Mouse (Mus musculus) liver, postnatal 0 days (tissue): ENCODE measurements around the gene Gtf2a1l.

Source experiments
- CTCF ChIP-seq: sonication (generic); IDR thresholded peaks from 2 replicates; pipeline ENCODE4 v1.5.1; 2016; ENCODE audit warnings: antibody characterized with exemption, low read depth
- EP300 ChIP-seq: IDR thresholded peaks from 2 replicates; pipeline ENCODE4 v1.6.1; 2016; ENCODE audit warnings: antibody characterized with exemption, low read depth, mild to moderate bottlenecking

GRCm38 (mm10) chr17:88749646-88750045 is 81.2 kb downstream of the Gtf2a1l start:
- TF ChIP-seq CTCF (no peak), EP300 (no peak)
